Mouse (Mus musculus) neural tube, embryonic 15.5 days (tissue): ENCODE measurements around the gene Dnajb3. TPM values are rescaled to one million over a fixed set of nuclear protein-coding genes. Genes with fewer than 3 reads are reported as not detected.
A peak's percentile ranks its signal among the peaks of the same experiment; 100 is the strongest.
"Not testable (repeated sequence)": the region's sequence is repeated elsewhere in the genome, so short reads cannot be mapped to it uniquely, and the experiment has no call there.

Experiments used
- ATAC-seq: fragments of 200-750 bp; cut with Nextera tagmentation; 2 replicates; pipeline ENCODE4 v1.8.0; 2017; ENCODE audit warnings: mild to moderate bottlenecking, moderate TSS enrichment, moderate library complexity; ENCODE audit not compliant: low FRiP score
- H3K27ac ChIP-seq: fragments of 300-500 bp; sonication (generic); replicated peaks from 2 replicates; pipeline ENCODE4 v1.5.1; 2015; ENCODE audit warnings: mild to moderate bottlenecking, inconsistent platforms
- H3K27me3 ChIP-seq: fragments of 300-500 bp; sonication (generic); replicated peaks from 2 replicates; pipeline ENCODE4 v1.6.1; 2015; ENCODE audit warnings: inconsistent platforms
- H3K36me3 ChIP-seq: fragments of 300-500 bp; sonication (generic); 2 replicates; pipeline ENCODE4 v1.6.1; 2015; ENCODE audit warnings: inconsistent platforms
- H3K4me1 ChIP-seq: fragments of 300-500 bp; sonication (generic); 2 replicates; pipeline ENCODE4 v1.6.1; 2015; ENCODE audit warnings: inconsistent platforms
- H3K4me2 ChIP-seq: fragments of 300-500 bp; sonication (generic); 2 replicates; pipeline ENCODE4 v1.6.1; 2015; ENCODE audit warnings: inconsistent platforms, mild to moderate bottlenecking, moderate library complexity
- H3K4me3 ChIP-seq: fragments of 300-500 bp; sonication (generic); replicated peaks from 2 replicates; pipeline ENCODE4 v1.5.1; 2015; ENCODE audit warnings: mild to moderate bottlenecking, inconsistent platforms
- H3K9ac ChIP-seq: fragments of 300-500 bp; sonication (generic); replicated peaks from 2 replicates; pipeline ENCODE4 v1.6.1; 2015; ENCODE audit warnings: mild to moderate bottlenecking, inconsistent platforms
- H3K9me3 ChIP-seq: fragments of 300-500 bp; sonication (generic); replicated peaks from 2 replicates; pipeline ENCODE4 v1.6.1; 2016; ENCODE audit warnings: inconsistent platforms
- WGBS: fragments of 180-500 bp; shearing (Covaris S2); methylation state at CpG from one replicate; pipeline ENCODE4 v1.1.7; 2015; ENCODE audit warnings: mixed read lengths; 5-methylcytosine and 5-hydroxymethylcytosine counted together
- polyA plus RNA-seq: library from polyadenylated mRNA; unstranded; fragments of >200 nt; fragmentation: Nextera tagmentation; extraction: Ambion mirVana; gene quantifications from 2 replicates; pipeline ENCODE4 v1.2.1, GENCODE M21; 2015

Gene Dnajb3
- polyA plus RNA-seq, 1 experiment from 2014 or later: 13.7 TPM

DNA sequence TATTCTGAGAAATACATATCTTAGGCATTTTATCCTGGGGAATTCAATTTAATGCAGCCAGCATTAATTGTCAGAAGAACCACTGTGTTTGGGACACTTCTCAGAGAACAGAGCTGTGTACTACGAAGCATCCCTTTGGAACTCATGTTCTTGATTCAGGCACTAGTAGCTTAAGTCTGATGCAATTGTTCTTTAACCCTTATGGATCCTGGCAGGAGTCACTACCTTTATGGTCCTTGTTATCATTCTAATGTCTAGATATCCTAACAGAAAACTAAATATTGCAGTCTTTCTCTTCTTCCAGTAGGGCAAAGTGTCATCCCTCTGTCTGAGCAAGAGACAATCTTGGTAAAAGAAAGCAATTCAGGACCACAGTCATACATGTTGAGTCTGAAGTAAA lies 7.5 kb upstream of the Dnajb3 start:
- 81% methylated on average over 1 of the region's 1 CpGs for WGBS
- H3K9me3 ChIP-seq: peaks cover 61% of the 10 kb centered on the region
- no peaks in the 10 kb centered on the region for H3K36me3 ChIP-seq
- no peaks in the 10 kb centered on the region for H3K27me3 ChIP-seq
- no peak overlapping the region for H3K27ac ChIP-seq
- H3K4me2 ChIP-seq: no peak overlapping the region
- no peak overlapping the region for H3K4me3 ChIP-seq
- no peak for ATAC-seq
- H3K4me1 ChIP-seq: no peaks in the 10 kb centered on the region
- H3K9ac ChIP-seq: no peak overlapping the region

DNA sequence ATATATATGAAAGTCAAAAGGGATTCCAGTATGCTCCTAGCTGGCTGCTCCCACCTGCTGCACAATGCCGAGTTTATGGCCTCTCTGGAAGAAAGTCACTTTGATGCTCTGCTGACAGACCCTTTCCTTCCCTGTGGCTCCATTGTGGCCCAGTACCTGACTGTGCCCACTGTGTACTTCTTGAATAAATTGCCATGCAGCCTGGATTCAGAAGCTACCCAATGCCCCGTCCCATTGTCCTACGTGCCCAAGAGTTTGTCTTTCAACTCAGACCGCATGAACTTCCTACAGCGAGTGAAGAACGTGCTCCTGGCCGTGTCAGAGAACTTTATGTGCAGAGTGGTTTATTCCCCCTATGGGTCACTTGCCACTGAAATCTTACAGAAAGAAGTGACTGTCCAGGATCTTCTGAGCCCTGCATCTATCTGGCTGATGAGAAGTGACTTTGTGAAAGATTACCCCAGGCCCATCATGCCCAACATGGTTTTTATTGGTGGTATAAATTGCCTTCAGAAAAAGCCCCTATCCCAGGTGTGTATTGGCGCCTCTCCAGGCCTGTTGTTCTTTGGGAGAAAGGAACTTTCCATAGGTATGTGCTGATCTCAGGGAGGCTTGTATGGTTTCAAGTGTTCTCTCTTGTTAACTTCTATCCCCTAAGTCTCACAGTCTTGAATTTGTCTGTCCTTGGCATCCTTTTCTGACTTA lies 6.9 kb upstream of the Dnajb3 start:
- Histone ChIP-seq H3K9ac (no peak overlapping the region), H3K4me3 (no peak overlapping the region), H3K27me3 (no peaks in the 10 kb centered on the region), H3K4me2 (no peak overlapping the region), H3K4me1 (no peaks in the 10 kb centered on the region), H3K27ac (no peak overlapping the region), H3K9me3 (peaks cover 58% of the 10 kb centered on the region), H3K36me3 (no peaks in the 10 kb centered on the region)
- ATAC-seq: 0 out of 2 replicates have a peak, but pooled peaks have one; percentile 9
- 63% methylated on average over 8 of the region's 8 CpGs for WGBS

DNA sequence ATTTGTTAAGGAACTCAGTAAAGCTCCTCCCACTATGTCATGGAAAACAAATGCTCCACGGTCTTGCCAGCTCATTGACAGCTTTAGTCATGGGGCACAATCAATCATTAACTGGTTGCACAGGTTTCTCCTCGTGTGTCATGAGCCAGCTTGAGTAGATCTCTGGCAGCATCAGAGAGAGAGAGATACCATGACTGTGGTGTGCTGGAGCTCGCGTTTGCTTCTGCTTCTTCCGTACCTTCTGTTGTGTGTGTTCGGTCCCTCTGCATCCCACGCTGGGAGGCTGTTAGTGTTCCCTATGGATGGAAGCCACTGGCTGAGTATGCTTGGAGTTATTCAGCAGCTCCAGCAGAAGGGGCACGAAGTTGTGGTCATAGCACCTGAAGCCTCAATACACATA lies 6.2 kb upstream of the Dnajb3 start, which contains the start of gene Ugt1a1:
Gene Ugt1a1 (plus strand): TSS at position 148 of the 400 bp plus-strand sequence.
- Histone ChIP-seq H3K9ac (no peak within 1 kb of the TSS), H3K9me3 (peaks cover 52% of the 10 kb centered on the region), H3K4me3 (no peak within 1 kb of the TSS), H3K27ac (no peak within 1 kb of the TSS), H3K27me3 (no peaks in the 10 kb centered on the region), H3K4me2 (no peak within 1 kb of the TSS), H3K4me1 (no peaks in the 10 kb centered on the region), H3K36me3 (no peaks in the 10 kb centered on the region)
- 70% methylated on average over 8 of the region's 8 CpGs for WGBS
- no peak for ATAC-seq

- H3K4me1 ChIP-seq: peaks cover 11% of the 10 kb centered on the region
- H3K4me3 ChIP-seq: no peak overlapping the region
- no peaks in the 10 kb centered on the region for H3K27me3 ChIP-seq
- no peaks in the 10 kb centered on the region for H3K36me3 ChIP-seq
- WGBS: 83% methylated on average over 2 of the region's 2 CpGs
- no peak for ATAC-seq
- no peak overlapping the region for H3K27ac ChIP-seq
- peaks cover 9% of the 10 kb centered on the region for H3K9me3 ChIP-seq
- H3K9ac ChIP-seq: no peak overlapping the region
- H3K4me2 ChIP-seq: no peak overlapping the region
Observed at GRCm38 (mm10) chr1:88206843-88207479, 1.4 kb upstream of the Dnajb3 start.

- Histone ChIP-seq H3K36me3 (no peaks in the 10 kb centered on the region), H3K9ac (no peak within 1 kb of the TSS), H3K4me2 (no peak within 1 kb of the TSS), H3K27ac (no peak within 1 kb of the TSS), H3K27me3 (no peaks in the 10 kb centered on the region), H3K4me3 (no peak within 1 kb of the TSS), H3K4me1 (peaks cover 5% of the 10 kb centered on the region), H3K9me3 (0 out of 2 replicates have a peak, but pooled peaks cover 2% of the 10 kb centered on the region)
- 82% methylated on average over 7 of the region's 7 CpGs for WGBS
- no peak for ATAC-seq
Observed at GRCm38 (mm10) chr1:88200456-88200855, 5.1 kb downstream of the Dnajb3 start, which contains the start of gene Ugt1a2. Gene Ugt1a2 (plus strand): TSS chr1:88200601.

GRCm38 (mm10) chr1:88199996-88200395 lies 5.6 kb downstream of the Dnajb3 start:
- no peak overlapping the region for H3K4me2 ChIP-seq
- ATAC-seq: no peak
- WGBS: 76% methylated on average over 2 of the region's 2 CpGs
- H3K27me3 ChIP-seq: no peaks in the 10 kb centered on the region
- H3K9ac ChIP-seq: no peak overlapping the region
- H3K36me3 ChIP-seq: no peaks in the 10 kb centered on the region
- H3K4me1 ChIP-seq: peaks cover under 1% of the 10 kb centered on the region
- H3K27ac ChIP-seq: no peak overlapping the region
- no peak overlapping the region for H3K4me3 ChIP-seq
- H3K9me3 ChIP-seq: 0 out of 2 replicates have a peak, but pooled peaks cover 2% of the 10 kb centered on the region

DNA sequence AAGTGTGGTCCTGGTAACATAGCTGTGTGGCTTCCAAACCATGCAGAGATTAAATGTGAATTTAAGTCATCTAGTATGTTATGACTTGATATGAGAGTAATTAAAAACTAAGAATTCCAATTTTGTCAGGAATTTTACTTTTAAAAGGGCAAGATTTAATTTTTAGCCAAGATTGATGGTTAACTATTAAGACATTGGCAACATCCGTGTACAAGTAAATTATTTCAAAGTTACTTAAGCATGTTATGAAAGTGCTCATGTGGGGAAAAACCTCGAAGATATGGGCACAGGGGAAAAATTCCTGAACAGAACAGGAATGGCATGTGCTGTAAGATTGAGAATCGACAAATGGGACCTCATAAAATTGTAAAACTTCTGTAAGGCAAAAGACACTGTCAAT lies 8.1 kb downstream of the Dnajb3 start:
- Histone ChIP-seq H3K4me3 (no peak overlapping the region), H3K27me3 (no peaks in the 10 kb centered on the region), H3K27ac (no peak overlapping the region), H3K4me1 (no peaks in the 10 kb centered on the region), H3K9me3 (no peaks in the 10 kb centered on the region), H3K9ac (no peak overlapping the region), H3K4me2 (no peak overlapping the region), H3K36me3 (no peaks in the 10 kb centered on the region)
- no peak for ATAC-seq
- WGBS: 76% methylated on average over 3 of the region's 3 CpGs

GRCm38 (mm10) chr1:88195687-88196086 lies 9.9 kb downstream of the Dnajb3 start:
- Histone ChIP-seq H3K4me2 (no peak overlapping the region), H3K27ac (no peak overlapping the region), H3K36me3 (no peaks in the 10 kb centered on the region), H3K9me3 (no peaks in the 10 kb centered on the region), H3K4me3 (no peak overlapping the region), H3K9ac (no peak overlapping the region), H3K4me1 (no peaks in the 10 kb centered on the region), H3K27me3 (no peaks in the 10 kb centered on the region)
- 88% methylated on average over 1 of the region's 1 CpGs for WGBS
- no peak for ATAC-seq

GRCm38 (mm10) chr1:88192136-88192535 lies 13.4 kb downstream of the Dnajb3 start:
- H3K36me3 ChIP-seq: no peaks in the 10 kb centered on the region
- H3K9ac ChIP-seq: no peak overlapping the region
- H3K27ac ChIP-seq: no peak overlapping the region
- no peaks in the 10 kb centered on the region for H3K27me3 ChIP-seq
- no peaks in the 10 kb centered on the region for H3K4me1 ChIP-seq
- no peak overlapping the region for H3K4me3 ChIP-seq
- H3K4me2 ChIP-seq: no peak overlapping the region
- no peak for ATAC-seq
- H3K9me3 ChIP-seq: no peaks in the 10 kb centered on the region
- 78% methylated on average over 3 of the region's 3 CpGs for WGBS

GRCm38 (mm10) chr1:88186325-88186935 lies 19.2 kb downstream of the Dnajb3 start:
- Histone ChIP-seq H3K36me3 (no peaks in the 10 kb centered on the region), H3K4me1 (no peaks in the 10 kb centered on the region), H3K27me3 (no peaks in the 10 kb centered on the region), H3K4me3 (no peak overlapping the region), H3K9me3 (no peaks in the 10 kb centered on the region), H3K27ac (no peak overlapping the region), H3K9ac (no peak overlapping the region), H3K4me2 (no peak overlapping the region)
- WGBS: 89% methylated on average over 5 of the region's 5 CpGs
- ATAC-seq: no peak

DNA sequence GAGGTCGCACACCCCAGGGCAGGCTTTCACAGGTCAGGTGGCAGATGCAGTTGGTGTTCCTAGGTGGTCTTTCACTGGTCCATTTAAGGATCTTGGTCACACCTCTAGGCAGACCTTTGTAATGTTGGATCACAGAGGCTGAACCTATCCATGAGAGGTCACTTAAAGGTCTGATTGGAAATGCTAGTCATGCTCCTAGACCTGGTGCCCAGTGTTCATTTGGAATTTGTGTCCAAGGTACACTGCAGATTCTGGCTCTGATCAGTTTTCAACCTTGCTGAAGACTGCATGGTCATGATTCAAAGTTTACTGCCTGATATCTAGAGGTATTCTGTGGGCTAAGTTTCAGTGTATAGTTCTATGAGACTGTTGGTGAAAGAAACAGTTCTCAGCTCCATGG lies 25.9 kb downstream of the Dnajb3 start:
- H3K4me3 ChIP-seq: no peak overlapping the region
- H3K9me3 ChIP-seq: peaks cover 9% of the 10 kb centered on the region; the same call in 1 of the 2 replicates
- no peak for ATAC-seq
- H3K27me3 ChIP-seq: no peaks in the 10 kb centered on the region
- no peak overlapping the region for H3K4me2 ChIP-seq
- WGBS: 90% methylated on average over 1 of the region's 1 CpGs
- H3K27ac ChIP-seq: no peak overlapping the region
- no peak overlapping the region for H3K9ac ChIP-seq
- H3K36me3 ChIP-seq: no peaks in the 10 kb centered on the region
- H3K4me1 ChIP-seq: no peaks in the 10 kb centered on the region

DNA sequence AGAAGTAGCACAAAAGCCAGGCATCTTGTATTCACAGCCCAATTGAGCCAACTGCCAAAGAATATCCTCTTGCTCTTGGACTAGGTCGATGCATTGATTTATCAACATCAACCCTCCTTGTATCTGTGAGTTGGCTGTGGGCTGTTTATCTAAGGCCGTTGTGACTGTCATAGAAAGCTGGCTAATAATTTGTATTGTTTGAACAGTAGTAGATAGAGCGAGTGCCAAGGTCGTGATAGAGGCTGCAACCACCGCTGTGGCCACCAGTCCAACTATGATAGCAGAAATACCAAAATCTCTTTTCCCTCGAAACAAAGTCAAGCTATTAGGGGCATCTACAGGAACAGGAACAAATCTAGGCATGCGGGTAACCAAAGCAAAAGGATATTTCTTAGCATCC lies 33.4 kb downstream of the Dnajb3 start:
- H3K27ac ChIP-seq, H3K9me3 ChIP-seq, H3K9ac ChIP-seq, H3K36me3 ChIP-seq, H3K27me3 ChIP-seq, ATAC-seq, H3K4me3 ChIP-seq, H3K4me1 ChIP-seq, H3K4me2 ChIP-seq: not testable (repeated sequence)
- WGBS: 94% methylated on average over 7 of the region's 7 CpGs
